Mouse (Mus musculus): ENCODE measurements around the gene Iqcn. TPM values are rescaled to one million over a fixed set of nuclear protein-coding genes. Genes with fewer than 3 reads are reported as not detected.

Iqcn gene
- total RNA-seq, 2 experiments from 2014 or later: 0.09 to 0.16 TPM

DNA sequence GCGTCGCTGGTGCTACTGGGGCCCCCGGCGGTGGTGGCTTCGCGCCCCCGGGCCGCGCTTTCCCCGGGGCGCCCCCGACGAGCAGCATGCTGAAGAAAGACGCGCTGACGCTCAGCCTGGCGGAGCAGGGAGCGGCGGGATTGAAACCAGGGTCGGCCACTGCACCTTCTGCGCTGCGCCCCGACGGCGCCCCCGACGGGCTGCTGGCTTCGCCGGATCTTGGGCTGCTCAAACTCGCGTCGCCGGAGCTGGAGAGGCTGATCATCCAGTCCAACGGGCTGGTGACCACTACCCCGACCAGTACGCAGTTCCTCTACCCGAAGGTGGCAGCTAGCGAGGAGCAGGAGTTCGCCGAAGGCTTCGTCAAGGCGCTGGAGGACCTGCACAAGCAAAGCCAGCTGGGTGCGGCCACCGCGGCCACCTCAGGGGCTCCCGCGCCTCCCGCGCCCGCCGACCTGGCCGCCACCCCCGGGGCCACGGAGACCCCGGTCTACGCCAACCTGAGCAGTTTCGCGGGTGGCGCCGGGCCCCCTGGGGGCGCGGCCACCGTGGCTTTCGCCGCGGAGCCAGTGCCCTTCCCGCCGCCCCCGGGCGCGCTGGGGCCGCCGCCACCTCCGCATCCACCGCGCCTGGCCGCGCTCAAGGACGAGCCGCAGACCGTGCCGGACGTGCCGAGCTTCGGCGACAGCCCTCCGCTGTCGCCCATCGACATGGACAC lies 4.0 kb upstream of the Iqcn start:
- DNase-seq (ENCODE audit: low spot score in 2 of 2): peak in 1 of 2 experiments; percentile 67

DNA sequence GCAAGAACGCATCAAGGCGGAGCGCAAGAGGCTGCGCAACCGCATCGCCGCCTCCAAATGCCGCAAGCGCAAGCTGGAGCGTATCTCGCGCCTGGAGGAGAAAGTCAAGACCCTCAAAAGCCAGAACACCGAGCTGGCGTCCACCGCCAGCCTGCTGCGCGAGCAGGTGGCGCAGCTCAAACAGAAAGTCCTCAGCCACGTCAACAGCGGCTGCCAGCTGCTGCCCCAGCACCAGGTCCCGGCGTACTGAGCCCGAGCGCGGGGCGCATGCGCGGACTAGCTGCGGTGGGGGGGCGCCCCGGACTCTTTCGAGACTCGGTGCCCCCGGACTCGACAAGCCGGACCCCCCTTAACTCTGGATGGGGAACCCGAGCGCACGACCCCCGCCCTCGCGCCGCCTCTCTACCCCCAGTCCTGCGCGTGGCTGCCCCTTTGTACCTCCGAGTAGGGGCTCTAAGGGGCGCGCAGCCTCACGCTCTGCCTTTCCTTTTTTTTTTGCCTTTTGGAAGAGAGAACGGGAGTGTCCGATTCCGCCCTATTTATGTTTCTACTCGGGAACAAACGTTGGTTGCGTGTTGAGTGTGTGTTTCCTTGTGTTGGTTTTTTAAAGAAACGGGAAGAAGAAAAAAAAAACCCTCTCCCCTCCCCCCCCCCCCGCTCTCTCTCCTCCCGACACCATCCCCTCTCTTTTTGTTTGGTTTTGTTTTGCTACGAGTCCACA lies 3.3 kb upstream of the Iqcn start:
- DNase-seq (ENCODE audit: low spot score in 2 of 2): peak; percentile 65 to 70

DNA sequence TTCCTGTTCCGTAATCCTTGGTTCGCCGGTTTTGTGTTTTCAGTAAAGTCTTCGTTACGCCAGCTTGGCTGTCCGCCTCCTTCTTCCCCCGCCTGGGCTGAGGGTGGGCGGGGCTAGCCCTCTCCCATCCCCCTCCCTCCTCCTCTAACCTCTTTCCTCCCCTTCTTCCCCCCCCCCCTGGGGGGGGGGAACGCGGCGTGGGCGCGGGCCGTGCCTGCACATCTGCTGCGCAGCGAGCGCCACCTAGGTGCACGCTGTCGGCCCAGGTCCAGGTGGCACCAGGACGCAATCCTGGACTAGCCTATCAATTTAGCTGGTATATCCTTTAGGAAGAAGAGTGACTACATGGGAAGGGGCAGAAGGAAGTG lies 2.7 kb upstream of the Iqcn start:
- DNase-seq (ENCODE audit: low spot score in 2 of 2): peak; percentile 77 to 88

DNA sequence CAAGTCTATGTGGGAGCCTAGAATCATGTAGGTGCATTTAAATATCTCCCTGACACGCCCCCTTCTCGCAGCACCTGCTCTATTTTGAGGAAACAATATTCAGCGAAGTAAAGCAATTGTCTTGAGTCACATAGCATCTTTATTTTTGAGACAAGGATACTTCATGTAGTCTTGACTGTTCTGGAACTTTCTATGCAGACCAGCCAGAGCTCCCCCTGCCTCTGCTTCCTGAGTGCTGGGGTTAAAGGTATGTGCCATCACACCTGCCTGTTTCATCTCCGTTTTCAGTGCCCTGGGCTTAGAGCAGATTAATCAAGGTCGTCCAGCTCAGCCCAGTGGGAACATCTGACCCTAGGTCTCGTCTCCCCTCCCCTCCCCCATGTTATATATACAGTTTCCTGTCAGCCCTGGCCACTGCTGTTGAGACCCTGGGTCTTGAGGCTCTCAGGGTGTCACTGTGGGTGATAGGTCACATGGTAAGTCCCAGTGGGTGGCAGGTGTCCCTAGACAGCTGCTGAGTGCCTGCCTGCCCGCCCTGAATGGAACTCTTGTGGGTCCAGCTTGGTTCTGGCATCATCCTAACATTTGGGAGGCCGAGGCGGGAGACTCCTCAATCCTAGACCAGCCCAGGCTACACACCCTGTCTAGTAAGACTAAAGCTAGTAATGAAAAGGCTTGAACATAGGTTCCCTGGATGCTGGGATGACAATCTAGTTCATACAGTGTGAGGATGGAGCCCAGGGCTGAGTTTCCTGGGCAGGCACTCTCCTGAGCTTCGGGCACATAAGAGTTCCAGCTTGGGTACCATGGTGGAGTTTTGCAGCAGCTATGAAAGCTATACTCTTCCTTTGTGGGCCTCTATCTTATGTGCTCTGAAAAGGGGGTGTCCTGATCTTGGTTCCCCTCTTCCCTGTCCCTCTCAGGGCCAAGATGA lies 1.9 kb upstream of the Iqcn start:
- no peak for DNase-seq (ENCODE audit: low spot score in 2 of 2)

DNA sequence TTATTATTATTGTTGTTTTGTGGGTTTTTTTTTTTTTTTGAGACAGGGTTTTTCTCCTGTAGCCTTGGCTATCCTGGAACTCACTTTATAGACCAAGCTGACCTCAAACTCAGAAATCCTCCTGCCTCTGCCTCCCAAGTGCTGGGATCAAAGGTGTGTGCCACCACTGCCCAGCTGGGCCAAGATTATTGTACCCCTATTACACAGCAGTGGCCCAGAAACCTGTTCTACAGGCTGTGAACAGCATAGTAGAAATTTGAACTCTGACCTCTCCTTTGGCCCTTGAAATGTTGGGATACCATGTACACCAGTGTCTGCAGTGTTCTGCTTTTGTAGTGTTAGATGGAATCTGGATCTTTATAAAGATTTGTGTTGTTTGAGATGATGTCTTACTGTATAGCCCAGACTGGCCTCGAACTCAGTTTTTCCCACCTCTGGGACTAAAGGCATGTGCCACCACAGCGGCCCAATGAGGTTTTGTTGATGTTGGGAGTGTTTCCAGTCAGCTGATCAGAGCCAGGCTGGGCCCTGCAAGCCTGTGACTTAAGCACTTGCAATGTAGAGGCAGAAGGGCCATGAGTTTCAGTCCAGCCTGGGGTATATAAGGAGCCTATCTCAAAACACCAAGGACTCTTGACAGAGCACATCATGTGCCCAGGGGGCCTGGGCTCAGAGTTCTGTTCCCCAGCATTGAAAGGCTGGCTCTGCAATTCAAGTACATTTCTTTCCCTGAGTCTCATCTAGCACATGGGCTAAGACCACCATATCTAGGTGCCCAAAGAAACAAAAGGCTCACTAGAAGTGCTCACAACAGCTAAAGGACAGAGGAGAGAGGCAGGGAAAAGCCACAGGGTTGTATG lies 1.0 kb upstream of the Iqcn start:
- no peak for DNase-seq (ENCODE audit: low spot score in 2 of 2)

DNA sequence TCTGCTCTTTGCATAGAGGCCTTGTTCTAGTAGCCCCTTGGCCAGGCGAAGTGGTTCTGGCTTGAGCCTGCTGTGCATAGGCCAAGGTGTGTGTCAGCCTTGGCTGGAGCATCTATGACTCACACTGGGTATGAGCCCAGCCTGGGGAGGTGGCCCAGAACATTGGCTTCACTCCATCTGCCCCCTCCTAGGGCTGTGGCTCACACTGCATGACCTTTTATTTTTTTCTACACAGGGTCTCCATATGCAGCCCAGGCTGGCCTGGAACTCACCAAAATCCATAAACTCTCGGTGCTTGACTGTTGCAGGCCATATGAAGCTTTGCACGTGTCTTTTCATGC lies 445 bp upstream of the Iqcn start:
- no peak for DNase-seq (ENCODE audit: low spot score in 2 of 2)

DNA sequence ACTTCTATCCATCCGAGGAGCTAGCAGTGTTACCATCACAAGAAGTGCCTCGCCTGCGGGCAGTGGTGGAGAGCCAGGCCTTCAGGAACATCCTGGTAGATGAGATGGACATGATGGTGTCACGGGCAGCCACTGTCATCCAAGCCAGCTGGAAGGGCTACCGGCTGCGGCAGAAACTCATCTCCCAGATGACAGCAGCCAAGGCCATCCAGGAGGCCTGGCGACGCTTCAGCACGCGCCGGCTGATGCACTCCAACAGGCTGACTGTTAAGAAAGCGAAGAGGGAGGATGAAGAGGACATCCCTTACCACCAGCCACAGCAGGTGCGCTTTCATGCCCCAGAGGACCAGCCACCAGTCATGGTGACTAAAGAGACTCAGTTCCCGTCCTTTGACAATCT lies 5.0 kb downstream of the Iqcn start:
- DNase-seq (ENCODE audit: low spot score in 2 of 2): no peak

DNA sequence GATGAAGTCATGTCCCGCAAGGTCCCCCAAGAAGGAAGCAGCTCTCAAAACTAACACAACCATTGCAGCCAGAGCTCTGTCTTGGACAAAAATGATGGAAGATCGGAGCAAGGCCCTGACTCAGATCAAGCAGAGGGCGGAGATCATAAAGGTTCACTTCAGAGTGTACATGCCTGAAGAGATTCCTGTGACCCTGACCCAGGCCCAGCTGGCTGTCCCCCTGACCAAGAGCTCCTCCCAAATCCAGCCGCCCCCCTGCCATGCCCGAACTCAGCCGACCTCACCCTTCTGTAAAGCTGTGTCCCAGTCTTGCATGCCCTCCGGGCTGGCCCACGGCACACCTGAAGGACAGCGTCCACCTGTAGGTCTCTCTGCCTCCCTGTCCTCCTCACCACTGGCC lies 6.5 kb downstream of the Iqcn start:
- DNase-seq (ENCODE audit: low spot score in 2 of 2): no peak

DNA sequence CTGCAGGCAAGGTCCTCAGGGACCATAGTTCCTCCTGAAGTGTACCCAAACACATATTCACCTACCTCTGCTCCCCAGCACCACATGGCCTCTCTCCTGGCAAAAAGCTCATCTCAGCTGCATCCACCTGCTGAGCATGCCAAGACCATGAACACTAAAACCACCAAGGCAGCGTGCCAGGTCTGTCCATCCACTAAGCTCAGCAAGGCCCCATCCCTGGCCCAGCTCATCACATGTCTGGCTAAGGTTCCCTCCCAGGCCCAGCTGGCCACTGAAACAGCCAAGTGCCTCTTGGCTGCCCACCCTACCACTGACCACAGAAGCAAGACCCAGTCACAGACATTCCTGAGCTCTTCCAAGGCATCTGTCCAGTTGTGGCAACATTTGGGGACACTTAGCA lies 7.0 kb downstream of the Iqcn start:
- no peak for DNase-seq (ENCODE audit: low spot score in 2 of 2)

DNA sequence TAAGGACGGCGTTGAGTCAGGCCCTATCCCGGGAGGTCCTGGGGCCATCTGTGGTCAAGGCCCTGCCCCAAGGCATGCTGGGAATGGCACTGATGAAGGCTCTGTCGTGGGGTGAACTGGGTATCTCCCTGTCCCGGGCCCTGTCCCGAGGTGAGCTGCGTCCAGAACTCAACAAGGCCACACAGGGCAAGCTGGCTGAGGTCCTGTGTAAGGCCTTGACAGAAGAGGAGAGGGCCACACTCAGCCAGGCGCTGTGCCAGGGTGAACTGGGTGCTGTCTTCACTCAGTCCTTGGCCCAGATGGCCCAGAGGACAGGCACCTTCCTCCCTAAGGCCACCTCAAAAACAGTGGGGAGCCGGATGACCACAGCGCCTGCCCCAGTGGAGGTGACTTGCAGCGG lies 7.8 kb downstream of the Iqcn start:
- DNase-seq (ENCODE audit: low spot score in 2 of 2): no peak

DNA sequence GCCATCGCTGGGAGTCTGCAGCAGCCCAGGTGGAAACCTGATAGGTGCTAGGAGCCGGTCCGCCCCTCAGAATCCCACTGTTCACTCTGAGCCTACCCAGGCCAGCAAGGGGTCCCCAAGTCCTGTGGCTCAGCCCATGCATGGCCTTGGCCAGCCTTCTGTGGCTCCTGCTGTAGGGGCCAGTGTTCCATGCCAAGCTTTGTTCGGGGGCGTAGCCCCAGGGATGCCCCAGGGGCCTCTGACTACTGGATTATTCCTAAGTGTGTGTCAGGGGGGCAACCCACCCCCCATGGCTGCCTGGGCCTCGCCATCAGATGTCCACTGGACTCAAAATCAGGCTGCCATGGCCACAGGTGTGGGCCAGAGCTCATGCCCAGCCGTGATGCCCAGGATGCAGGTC lies 10.7 kb downstream of the Iqcn start:
- no peak for DNase-seq (ENCODE audit: low spot score in 2 of 2)

DNA sequence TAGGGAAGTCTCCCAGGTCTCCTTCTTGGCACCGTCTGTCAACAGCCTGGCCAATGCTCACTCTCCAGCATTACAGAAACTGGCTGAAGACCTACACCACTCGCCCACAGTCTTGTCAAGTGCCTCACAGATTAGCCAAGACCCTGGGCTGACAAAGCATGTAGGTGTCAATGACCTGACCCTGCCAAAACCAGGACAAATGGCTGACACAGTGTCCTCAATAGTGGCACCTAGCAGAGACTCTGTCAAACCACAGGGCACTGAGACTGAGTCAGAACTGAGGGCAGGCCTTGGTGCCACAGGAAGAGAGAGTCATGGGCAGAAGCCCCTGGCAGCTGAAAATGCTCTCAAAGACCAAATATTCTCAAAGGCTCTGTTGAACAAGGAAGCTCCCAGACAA lies 11.8 kb downstream of the Iqcn start:
- no peak for DNase-seq (ENCODE audit: low spot score in 2 of 2)

DNA sequence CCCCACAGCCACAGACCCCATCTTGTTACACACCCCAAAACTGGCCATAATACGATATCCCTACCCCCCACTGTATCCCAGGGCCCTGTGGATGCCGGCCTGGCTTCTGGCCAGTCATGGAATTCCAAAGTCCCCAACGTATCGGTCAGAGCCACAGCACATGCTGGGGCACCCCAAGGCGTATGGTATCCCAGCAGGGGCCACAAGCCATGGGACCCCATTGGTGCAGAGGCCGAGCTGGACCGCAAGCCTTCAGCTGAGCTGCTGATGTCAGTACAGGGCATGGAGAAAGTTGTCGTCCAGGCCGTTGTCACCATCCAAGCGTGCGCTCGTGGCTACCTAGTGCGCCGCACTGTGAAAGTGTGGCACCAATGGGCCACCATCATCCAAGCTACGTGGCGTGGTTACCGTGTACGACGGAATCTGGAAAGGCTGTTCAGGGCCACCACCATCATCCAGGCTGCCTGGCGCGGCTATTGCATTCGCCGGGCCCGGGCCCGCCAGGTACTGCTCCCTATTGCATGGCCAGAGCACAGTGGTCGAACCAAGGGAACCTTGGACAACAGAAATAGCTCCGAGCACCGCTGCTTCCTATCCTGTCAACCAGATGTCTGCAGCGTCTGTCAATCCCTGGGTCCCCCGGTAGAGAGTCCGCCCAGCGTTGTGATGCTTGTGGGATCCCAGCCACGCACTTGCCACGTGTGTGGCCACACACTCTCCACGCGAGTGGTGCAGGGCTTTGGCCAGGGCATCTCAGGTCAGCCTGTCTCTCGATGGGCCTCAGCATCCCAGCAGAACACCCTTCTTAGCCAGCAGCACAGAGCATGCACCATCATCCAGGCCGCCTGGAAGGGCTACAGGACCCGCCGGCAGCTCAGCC lies 13.5 kb downstream of the Iqcn start:
- DNase-seq (ENCODE audit: low spot score in 2 of 2): no peak

DNA sequence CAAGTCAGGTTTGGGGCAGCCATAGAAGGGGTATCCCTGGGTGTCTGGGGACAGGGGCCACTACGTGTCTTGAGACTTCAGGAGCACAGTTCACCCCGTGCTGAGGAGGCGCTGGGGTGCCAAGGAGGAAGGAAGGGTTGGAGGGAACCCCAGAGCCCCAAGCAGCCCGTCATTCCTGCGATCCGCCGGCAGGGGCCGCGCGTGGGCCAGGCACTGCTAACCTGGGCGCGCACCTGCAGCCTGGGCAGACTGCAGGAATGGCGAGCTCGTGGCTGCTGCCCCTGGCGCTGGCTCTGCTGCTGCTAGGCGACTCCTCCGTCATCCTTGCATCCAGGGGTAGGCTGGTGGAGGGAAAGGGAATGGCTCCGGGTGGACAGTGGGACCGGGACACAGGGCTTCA lies 15.0 kb downstream of the Iqcn start, which contains the start of gene Gm3336:
TSS of gene Gm3336 (plus strand) at position 247 of the 400 bp plus-strand sequence.
- peak; percentile 67 to 74 for DNase-seq (ENCODE audit: low spot score in 2 of 2)

DNA sequence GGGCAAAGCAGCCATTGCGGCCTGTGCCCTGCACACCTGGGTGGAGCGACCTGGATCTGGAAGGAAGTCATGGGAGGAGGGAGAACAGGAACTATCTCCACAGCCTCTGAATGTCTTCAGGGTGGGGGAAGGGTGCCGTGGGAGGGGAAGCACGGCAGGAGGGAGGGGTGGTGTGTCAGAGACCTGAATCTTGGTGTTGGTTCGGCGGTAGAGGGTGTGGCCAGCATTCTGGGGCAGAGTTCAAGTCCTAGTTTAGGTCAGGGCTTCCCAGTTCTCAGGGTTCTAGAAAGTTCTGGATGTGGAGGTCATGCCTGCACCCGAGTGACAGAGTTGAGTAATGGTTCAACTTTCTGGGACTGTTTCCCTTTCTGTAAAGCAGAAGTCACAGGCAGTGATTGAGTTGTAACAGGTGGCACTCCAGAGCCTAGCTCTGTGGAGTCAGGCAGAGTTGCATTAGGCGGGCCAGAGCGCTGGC lies 16.6 kb downstream of the Iqcn start:
- no peak for DNase-seq (ENCODE audit: low spot score in 2 of 2)

DNA sequence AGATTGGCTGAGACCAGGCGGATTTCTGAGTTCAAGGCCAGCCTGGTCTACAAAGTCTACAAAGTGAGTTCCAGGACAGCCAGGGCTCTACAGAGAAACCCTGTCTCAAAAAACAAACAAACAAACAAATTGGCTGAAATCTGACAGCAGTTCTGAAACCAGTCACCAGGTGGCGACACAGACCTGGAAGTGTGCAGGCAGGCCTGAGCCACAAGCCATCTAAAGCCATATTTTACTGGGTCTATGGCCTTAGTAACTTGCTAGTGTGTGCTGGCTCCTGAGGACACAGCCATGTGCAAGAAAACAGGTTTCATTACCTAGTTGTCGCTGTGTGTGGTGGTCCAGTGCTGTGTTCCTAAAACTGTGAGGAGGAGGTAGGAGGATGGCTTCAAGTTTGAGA lies 17.5 kb downstream of the Iqcn start:
- DNase-seq (ENCODE audit: low spot score in 2 of 2): peak; percentile 70 to 83

DNA sequence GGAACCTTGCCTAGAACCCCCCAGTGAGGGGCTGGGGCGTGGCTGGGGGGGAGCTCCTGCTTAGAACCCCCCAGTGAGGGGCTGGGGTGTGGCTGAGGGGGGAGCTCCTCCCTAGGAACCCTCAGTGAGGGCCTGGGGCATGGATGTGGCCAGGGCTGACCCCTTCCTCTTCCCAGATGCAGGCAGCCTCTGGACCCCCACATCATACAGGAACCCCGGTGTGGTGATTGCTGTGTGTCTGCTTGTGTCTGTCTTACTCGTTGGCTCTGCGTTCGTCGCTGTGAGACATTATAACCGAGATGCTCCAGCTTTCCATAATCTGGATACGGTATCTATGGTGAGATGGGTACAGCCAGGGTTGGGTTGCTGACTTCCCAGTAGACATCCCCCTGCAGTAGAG lies 18.3 kb downstream of the Iqcn start:
- no peak for DNase-seq (ENCODE audit: low spot score in 2 of 2)

DNA sequence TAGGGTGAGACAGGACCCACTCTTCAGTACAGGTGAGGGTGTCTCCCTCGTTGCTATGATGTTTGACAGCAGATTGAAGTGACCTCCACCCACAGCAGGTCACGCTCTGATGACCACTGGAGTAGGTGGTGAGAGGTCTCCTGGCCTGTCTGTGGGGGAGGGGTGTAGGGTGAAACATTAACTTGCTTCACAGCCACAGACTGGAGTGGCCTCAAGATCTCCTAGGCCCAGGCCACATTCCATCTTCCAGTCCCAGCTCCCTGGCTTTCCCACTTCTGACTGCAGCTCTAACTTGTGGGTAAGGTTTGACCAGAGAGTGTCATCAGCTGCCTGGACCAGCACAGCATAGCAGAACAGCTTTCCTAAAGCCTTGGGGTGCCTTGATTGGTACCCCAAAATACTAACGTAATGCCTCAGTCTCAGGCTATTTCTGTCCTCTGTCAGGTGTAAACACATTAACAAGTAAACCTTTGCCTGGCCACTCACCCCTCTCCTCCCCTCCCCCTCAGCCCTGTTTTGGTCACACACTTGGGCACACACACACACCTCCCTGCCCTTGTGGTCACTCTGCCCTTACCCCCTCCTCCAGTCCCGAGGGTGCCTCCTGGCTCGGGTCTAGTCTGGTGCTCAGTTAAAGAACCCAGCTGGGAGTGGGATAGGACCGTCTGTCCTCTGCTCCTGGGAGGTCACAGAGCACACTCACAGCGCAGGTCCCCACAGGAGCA lies 20.4 kb downstream of the Iqcn start, which contains the start of gene Pde4c:
TSS of gene Pde4c (plus strand) at position 235 of the 725 bp plus-strand sequence.
- DNase-seq (ENCODE audit: low spot score in 2 of 2): no peak

DNA sequence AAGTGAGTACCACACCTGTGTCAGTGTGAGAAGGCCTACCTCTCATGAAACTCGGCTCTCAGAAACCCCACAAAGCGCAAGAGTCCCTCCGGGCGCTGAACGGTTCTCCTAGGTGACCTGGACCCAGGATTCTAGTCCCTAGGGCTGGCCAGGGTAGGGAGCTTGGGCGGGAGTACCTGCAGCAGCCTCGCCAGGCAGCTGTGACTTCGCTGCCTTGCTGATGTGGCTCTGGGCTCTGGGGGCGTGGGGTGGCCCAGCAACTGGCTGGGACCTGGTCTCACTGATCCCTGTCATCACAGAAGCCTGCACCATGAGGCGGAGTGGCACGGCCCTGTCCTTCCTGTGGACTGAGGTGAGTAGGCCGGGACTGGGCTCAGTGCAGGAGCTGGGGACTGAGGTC lies 21.0 kb downstream of the Iqcn start:
- no peak for DNase-seq (ENCODE audit: low spot score in 2 of 2)
